Mouse (Mus musculus) hindbrain, embryonic 15.5 days (tissue): ENCODE results near the gene Lrmda. TPM values are rescaled to one million over a fixed set of nuclear protein-coding genes. Genes with fewer than 3 reads are reported as not detected.

Experiments used
- ATAC-seq: fragments of 200-750 bp; cut with Nextera tagmentation; 2 replicates; pipeline ENCODE4 v1.8.0; 2017; ENCODE audit warnings: low read depth, moderate number of reproducible peaks, moderate TSS enrichment; ENCODE audit not compliant: low FRiP score
- H3K27ac ChIP-seq: fragments of 300-500 bp; sonication (generic); replicated peaks from 2 replicates; pipeline ENCODE4 v1.5.1; 2015; ENCODE audit warnings: mild to moderate bottlenecking, inconsistent platforms
- H3K27me3 ChIP-seq: fragments of 300-500 bp; sonication (generic); 2 replicates; pipeline ENCODE4 v1.6.1; 2015; ENCODE audit warnings: control low read depth, inconsistent platforms
- H3K36me3 ChIP-seq: fragments of 300-500 bp; sonication (generic); 2 replicates; pipeline ENCODE4 v1.6.1; 2015; ENCODE audit warnings: control low read depth, inconsistent platforms
- H3K4me1 ChIP-seq: fragments of 300-500 bp; sonication (generic); replicated peaks from 2 replicates; pipeline ENCODE4 v1.6.1; 2015; ENCODE audit warnings: control low read depth, inconsistent platforms
- H3K4me2 ChIP-seq: fragments of 300-500 bp; sonication (generic); 2 replicates; pipeline ENCODE4 v1.6.1; 2015; ENCODE audit warnings: moderate library complexity, mild to moderate bottlenecking, inconsistent platforms
- H3K4me3 ChIP-seq: fragments of 300-500 bp; sonication (generic); 2 replicates; pipeline ENCODE4 v1.5.1; 2015; ENCODE audit warnings: mild to moderate bottlenecking, inconsistent platforms
- H3K9ac ChIP-seq: fragments of 300-500 bp; sonication (generic); 2 replicates; pipeline ENCODE4 v1.6.1; 2015; ENCODE audit warnings: inconsistent platforms
- H3K9me3 ChIP-seq: fragments of 300-500 bp; sonication (generic); 2 replicates; pipeline ENCODE4 v1.6.1; 2016; ENCODE audit warnings: control low read depth, inconsistent platforms
- WGBS: fragments of 180-500 bp; shearing (Covaris S2); methylation state at CpG from one replicate; pipeline ENCODE4 v1.1.7; 2015; 5-methylcytosine and 5-hydroxymethylcytosine counted together
- polyA plus RNA-seq: library from polyadenylated mRNA; unstranded; fragments of >200 nt; fragmentation: Nextera tagmentation; extraction: Ambion mirVana; gene quantifications from 2 replicates; pipeline ENCODE4 v1.2.1, GENCODE M21; 2015

The Lrmda gene
- polyA plus RNA-seq, 1 experiment from 2014 or later = 0.23 TPM

DNA sequence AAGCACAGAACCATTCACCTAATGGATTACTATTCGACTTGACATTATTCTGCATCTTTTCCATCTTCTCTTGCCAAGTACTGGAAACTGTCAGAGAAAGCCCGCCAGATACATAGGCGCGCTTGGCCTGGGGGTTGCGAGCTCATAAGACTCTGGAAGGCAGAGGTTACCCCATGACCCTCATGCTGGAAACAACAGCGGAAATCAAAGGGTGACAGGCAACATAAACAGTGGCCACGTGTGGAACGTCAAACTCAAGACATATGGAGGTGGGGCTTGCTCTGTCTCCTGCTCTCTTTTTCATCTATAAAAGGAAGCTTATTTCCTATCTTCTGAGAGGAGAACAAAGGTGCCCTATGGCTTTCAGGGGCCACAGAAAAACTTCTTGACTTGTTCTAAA lies 351.6 kb downstream of the Lrmda start:
- H3K9ac ChIP-seq = no peak overlapping the region
- H3K27me3 ChIP-seq = no peaks in the 10 kb centered on the region
- H3K36me3 ChIP-seq = no peaks in the 10 kb centered on the region
- H3K27ac ChIP-seq = no peak overlapping the region
- no peak overlapping the region for H3K4me3 ChIP-seq
- no peak for ATAC-seq
- H3K4me2 ChIP-seq = no peak overlapping the region
- H3K9me3 ChIP-seq = no peaks in the 10 kb centered on the region
- H3K4me1 ChIP-seq = no peaks in the 10 kb centered on the region
- WGBS = 74% methylated on average over 8 of the region's 8 CpGs

DNA sequence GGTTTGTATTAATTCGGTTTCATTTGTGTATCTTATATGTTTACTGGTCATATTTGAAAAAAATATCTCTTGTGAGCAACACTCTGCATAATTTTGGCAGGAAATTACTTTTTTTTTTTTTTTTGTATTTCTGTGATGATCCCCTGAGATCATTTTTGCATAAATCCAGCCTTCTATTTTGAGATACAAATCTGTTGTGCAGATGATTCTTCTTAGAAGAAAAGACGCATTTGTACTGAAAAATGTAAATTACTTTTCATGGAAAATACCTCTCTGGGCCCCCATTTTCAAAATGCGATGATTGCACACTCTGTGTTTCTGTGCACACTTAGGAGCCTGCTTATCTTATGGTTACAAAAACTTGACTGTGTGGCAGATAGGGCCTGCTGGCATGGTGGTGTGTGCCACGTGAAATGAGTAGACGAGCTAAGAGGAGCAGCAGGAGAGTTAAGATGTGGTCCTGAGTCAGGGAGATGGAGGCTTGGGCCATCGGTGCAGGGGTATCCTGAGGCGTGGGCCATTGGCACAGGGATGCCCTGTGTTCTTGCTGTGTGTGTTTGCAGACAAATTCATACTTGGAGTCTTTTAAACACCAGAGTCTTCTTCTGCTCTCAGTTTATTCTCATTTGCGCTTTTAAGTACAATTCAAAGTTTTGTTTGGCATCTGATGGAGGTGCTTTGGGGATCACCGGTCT lies 353.3 kb downstream of the Lrmda start:
- Histone ChIP-seq H3K27ac (no peak overlapping the region), H3K9ac (no peak overlapping the region), H3K36me3 (no peaks in the 10 kb centered on the region), H3K27me3 (no peaks in the 10 kb centered on the region), H3K9me3 (no peaks in the 10 kb centered on the region), H3K4me2 (no peak overlapping the region), H3K4me1 (no peaks in the 10 kb centered on the region), H3K4me3 (no peak overlapping the region)
- ATAC-seq = no peak
- 87% methylated on average over 9 of the region's 9 CpGs for WGBS

DNA sequence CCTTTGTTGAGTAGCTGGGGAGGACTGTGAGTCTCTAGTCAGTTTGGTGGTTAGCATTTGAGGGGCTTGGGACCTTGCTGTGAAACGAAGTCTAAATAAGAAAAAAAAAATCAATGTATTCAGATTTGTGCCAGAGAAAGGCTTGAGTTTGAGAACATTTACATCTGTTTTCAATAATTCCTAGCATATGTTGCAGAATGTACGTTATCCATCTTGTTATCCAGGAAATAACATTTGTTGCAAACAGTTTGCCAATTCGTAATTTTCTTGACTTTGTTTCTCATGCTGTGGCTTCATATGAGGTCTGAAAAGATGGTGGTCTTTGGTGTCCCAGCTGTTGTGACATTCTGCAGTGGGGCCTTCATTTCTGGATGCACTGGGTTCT lies 353.8 kb downstream of the Lrmda start:
- ATAC-seq = no peak
- no peaks in the 10 kb centered on the region for H3K36me3 ChIP-seq
- H3K4me3 ChIP-seq = no peak overlapping the region
- no peak overlapping the region for H3K4me2 ChIP-seq
- no peaks in the 10 kb centered on the region for H3K27me3 ChIP-seq
- H3K9ac ChIP-seq = no peak overlapping the region
- 86% methylated on average over 3 of the region's 3 CpGs for WGBS
- H3K27ac ChIP-seq = no peak overlapping the region
- H3K9me3 ChIP-seq = no peaks in the 10 kb centered on the region
- H3K4me1 ChIP-seq = no peaks in the 10 kb centered on the region

DNA sequence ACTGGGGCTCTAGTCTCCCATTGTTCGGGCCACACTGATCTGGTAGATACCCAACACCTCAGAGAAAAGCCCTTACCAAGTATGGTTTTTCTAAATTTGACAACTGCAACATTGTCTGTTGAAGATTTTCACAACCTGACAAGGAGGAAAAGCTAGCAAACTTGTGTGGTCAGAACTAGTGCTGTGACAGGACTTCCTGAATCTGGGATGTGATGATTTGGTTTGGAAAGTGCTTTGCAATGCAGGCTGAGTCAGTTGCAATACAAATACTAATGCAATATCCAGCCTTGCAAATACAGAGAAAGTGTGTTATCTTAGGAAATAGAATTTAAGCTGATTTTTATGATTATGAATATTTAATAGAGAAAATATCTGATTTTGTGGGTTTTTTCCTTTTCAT lies 357.6 kb downstream of the Lrmda start:
- ATAC-seq = no peak
- H3K9me3 ChIP-seq = no peaks in the 10 kb centered on the region
- H3K27me3 ChIP-seq = no peaks in the 10 kb centered on the region
- H3K4me3 ChIP-seq = no peak overlapping the region
- H3K36me3 ChIP-seq = no peaks in the 10 kb centered on the region
- no peak overlapping the region for H3K9ac ChIP-seq
- 89% methylated on average over 1 of the region's 1 CpGs for WGBS
- H3K27ac ChIP-seq = no peak overlapping the region
- no peaks in the 10 kb centered on the region for H3K4me1 ChIP-seq
- no peak overlapping the region for H3K4me2 ChIP-seq

DNA sequence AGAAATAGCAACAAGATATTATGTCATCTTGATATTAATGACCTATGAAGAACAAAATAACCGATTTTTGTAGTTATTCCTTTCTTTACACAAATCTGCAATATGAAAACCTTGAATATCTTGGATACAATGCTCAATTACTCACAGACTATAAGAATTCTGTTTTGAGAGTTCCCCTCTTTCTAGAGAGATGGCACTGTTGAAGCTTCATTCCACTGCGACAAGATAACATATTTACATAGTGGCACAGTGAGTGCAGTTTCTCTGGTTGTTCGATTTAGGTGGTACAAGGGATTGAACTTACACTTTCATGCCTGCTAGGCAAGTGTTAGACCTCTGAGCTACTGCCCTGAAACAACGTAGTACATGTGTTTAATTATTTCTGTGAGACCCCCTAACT lies 362.6 kb downstream of the Lrmda start:
- 81% methylated on average over 4 of the region's 4 CpGs for WGBS
- no peaks in the 10 kb centered on the region for H3K4me1 ChIP-seq
- ATAC-seq = no peak

DNA sequence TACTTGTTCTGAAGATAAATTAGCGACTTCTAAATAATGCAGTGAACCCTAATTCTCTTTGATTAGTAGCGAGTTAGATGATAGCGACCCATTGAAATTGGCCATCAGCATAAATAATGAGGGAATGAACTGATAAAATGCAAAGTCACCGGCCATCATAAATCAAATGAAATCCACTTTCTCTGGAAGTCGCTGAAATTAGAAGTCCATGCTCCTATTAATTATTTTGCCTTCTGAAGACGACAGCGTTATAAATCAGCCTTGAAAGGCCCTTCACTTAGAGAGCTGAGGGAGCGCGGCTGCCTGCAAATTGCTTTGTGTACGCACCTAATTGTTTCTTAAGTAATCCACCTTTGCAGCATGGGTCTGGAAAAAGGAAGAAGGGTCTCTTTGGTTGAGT lies 374.1 kb downstream of the Lrmda start:
- Histone ChIP-seq H3K27me3 (no peaks in the 10 kb centered on the region), H3K27ac (no peak overlapping the region), H3K4me1 (no peaks in the 10 kb centered on the region), H3K4me2 (no peak overlapping the region), H3K9me3 (no peaks in the 10 kb centered on the region), H3K36me3 (no peaks in the 10 kb centered on the region), H3K9ac (no peak overlapping the region), H3K4me3 (no peak overlapping the region)
- WGBS = 55% methylated on average over 10 of the region's 10 CpGs
- no peak for ATAC-seq

More for the DNA sequence above, 362.6 kb downstream of the Lrmda start:
- H3K4me2 ChIP-seq = no peak overlapping the region
- no peaks in the 10 kb centered on the region for H3K27me3 ChIP-seq
- H3K9me3 ChIP-seq = no peaks in the 10 kb centered on the region
- H3K4me3 ChIP-seq = no peak overlapping the region
- no peak overlapping the region for H3K27ac ChIP-seq
- H3K9ac ChIP-seq = no peak overlapping the region
- no peaks in the 10 kb centered on the region for H3K36me3 ChIP-seq

DNA sequence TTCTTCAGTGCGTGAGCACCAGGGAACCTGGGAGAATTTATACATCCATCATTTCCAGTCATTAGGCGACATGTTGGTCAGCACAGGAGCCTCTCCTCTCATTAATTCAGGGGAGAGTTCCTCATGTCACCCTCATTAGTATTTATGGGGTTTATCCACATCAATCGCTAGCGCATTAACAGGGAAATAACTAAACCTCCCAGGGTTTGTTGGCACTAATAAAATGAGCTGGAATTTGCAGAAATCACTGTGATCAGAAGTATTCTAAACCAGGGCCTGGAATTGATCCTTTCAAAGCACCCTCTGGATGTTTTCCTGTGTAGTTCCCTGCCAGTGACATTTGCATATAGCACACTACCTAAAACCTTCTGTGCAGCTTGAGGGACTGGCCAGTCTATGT lies 382.9 kb downstream of the Lrmda start:
- ATAC-seq = no peak
- no peaks in the 10 kb centered on the region for H3K27me3 ChIP-seq
- H3K36me3 ChIP-seq = no peaks in the 10 kb centered on the region
- H3K4me1 ChIP-seq = peaks cover 11% of the 10 kb centered on the region
- H3K9me3 ChIP-seq = no peaks in the 10 kb centered on the region
- H3K9ac ChIP-seq = no peak overlapping the region
- WGBS = 49% methylated on average over 4 of the region's 4 CpGs
- no peak overlapping the region for H3K4me2 ChIP-seq
- H3K4me3 ChIP-seq = no peak overlapping the region
- no peak overlapping the region for H3K27ac ChIP-seq

DNA sequence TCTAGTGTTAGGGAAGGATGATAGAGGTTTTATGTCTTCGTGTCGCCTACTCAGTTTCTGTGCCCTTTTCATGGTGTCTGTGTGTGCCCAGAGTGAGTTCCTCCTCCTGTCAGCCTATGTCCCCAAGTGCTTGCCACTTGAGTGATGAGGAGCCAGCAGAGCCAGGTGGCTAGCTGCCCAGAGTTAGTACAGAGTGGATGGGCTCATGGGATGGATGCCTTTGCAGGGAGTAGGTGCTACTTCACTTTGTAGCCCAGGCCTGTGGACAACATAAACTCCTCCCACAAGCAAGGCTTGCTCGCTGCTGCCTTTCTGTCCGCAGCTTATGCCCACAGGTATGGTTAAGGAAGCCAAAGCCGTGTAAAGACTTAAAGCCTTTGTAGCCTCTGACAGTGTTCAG lies 387.1 kb downstream of the Lrmda start:
- Histone ChIP-seq H3K4me3 (no peak overlapping the region), H3K4me2 (no peak overlapping the region), H3K36me3 (no peaks in the 10 kb centered on the region), H3K4me1 (peaks cover 11% of the 10 kb centered on the region), H3K9me3 (no peaks in the 10 kb centered on the region), H3K9ac (no peak overlapping the region), H3K27ac (no peak overlapping the region), H3K27me3 (no peaks in the 10 kb centered on the region)
- 77% methylated on average over 5 of the region's 5 CpGs for WGBS
- ATAC-seq = no peak

DNA sequence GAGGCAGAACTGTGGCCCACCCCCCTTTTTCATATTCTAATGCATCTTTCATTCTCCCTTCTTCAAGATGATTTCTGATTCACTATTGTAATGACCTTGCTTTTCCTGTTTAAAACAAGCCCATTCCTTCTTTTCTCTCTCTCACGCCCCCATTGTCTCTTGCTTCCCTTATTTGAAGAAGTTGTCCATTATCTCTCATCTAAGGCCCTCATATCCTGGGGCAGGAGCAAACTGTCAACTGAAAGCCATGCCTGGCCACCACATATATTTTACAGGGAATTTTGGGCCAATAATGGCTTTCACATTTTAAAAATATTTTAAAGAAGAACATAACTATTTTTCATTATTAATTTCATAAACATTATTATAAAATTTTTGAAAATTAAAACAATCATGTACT lies 391.3 kb downstream of the Lrmda start:
- 86% methylated on average over 1 of the region's 1 CpGs for WGBS
- H3K4me1 ChIP-seq = 0 out of 2 replicates have a peak, but pooled peaks cover 5% of the 10 kb centered on the region
- H3K9ac ChIP-seq = no peak overlapping the region
- H3K4me2 ChIP-seq = no peak overlapping the region
- no peaks in the 10 kb centered on the region for H3K27me3 ChIP-seq
- H3K4me3 ChIP-seq = no peak overlapping the region
- H3K27ac ChIP-seq = no peak overlapping the region
- no peaks in the 10 kb centered on the region for H3K36me3 ChIP-seq
- H3K9me3 ChIP-seq = no peaks in the 10 kb centered on the region
- no peak for ATAC-seq

DNA sequence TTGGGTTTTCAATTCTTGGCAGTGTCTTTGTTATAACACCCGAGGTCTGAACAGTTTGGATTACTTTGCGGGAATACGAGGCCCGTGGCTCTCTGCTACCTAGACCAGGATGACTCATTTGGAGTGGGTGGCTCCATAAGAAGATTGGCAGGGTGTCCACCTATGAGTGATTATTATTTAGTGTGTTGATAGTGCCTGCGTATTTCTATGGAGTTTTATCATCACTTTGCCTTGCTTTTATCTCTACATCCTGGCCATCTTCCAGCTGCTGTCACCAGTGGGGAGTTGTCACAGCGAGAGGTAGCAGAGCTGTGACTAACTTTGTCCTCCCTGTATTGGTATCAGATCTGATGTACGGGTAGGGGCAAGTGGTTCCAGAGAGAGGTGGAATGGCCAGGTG lies 393.7 kb downstream of the Lrmda start:
- no peak overlapping the region for H3K27ac ChIP-seq
- ATAC-seq = no peak
- H3K9ac ChIP-seq = no peak overlapping the region
- 79% methylated on average over 7 of the region's 7 CpGs for WGBS
- H3K36me3 ChIP-seq = no peaks in the 10 kb centered on the region
- H3K9me3 ChIP-seq = no peaks in the 10 kb centered on the region
- H3K4me2 ChIP-seq = no peak overlapping the region
- H3K4me3 ChIP-seq = no peak overlapping the region
- H3K4me1 ChIP-seq = no peaks in the 10 kb centered on the region
- H3K27me3 ChIP-seq = no peaks in the 10 kb centered on the region

DNA sequence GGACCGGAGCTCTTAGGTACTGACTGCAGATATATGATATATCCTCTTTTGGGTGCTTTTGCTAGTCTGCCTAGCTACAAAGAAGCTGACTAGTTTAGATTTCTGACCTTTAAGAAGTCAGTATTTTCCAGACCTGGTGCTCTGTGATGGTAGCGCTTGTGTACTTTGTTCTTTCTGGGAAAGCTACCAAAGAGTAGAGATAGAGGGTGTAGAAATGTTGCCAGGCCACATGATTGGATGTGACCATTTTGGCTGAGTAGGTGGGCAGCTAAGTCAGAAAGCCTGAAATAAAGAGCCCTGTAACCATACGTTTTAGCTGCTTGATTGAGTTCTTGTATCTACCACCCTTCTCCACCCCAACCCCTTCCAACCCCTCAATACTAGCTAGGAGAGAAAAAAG lies 398.2 kb downstream of the Lrmda start:
- Histone ChIP-seq H3K9me3 (no peaks in the 10 kb centered on the region), H3K27ac (no peak overlapping the region), H3K4me2 (no peak overlapping the region), H3K9ac (no peak overlapping the region), H3K36me3 (no peaks in the 10 kb centered on the region), H3K27me3 (no peaks in the 10 kb centered on the region), H3K4me1 (no peaks in the 10 kb centered on the region), H3K4me3 (no peak overlapping the region)
- WGBS = 86% methylated on average over 3 of the region's 3 CpGs
- no peak for ATAC-seq

DNA sequence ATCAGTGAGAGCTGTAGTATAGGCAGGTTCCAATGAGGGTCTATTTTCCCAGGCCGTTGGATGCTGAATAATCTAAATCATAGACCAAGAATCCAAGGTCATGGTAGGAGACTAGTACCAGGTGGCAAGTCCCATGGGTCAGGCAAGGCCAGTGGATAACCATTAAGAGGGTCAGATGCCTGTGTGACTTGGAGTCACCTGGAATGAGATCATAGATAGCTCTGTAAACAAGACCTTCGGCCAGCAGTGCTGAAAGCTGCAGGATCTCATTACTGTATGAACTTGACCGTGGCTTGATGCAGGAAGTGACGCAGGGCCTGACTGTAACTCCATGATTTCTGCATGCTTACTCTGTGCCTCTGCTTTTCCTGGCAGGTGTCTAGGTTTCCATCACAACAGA lies 402.2 kb downstream of the Lrmda start:
- no peak overlapping the region for H3K4me2 ChIP-seq
- H3K4me1 ChIP-seq = no peaks in the 10 kb centered on the region
- H3K4me3 ChIP-seq = no peak overlapping the region
- ATAC-seq = no peak
- H3K36me3 ChIP-seq = no peaks in the 10 kb centered on the region
- no peaks in the 10 kb centered on the region for H3K9me3 ChIP-seq
- H3K27me3 ChIP-seq = no peaks in the 10 kb centered on the region
- 83% methylated on average over 4 of the region's 4 CpGs for WGBS
- no peak overlapping the region for H3K9ac ChIP-seq
- no peak overlapping the region for H3K27ac ChIP-seq

DNA sequence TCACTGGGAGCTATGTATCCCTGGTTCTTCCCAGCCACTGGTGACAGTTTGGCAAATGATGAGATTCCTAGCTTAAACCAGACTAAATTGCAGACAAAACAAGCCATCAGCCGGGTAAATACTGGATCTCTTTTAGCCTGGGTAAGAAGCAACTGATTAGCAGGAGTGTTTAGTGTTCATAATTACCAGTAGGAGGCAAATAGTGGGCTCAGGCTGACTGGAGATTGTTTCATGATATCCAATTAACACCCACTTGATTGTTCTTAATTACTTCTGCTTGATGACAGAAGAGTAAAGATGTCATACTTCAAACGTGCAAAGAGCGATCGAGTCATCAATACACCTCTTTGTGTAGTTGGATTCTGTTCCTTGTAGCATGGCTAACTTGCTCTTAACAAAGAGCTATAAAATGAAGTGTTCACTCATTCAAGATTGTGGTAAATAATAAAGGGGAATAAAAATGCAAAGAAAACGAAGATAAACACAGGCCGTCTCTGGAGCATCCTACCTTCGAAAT lies 405.6 kb downstream of the Lrmda start:
- Histone ChIP-seq H3K4me3 (no peak overlapping the region), H3K4me2 (no peak overlapping the region), H3K9me3 (no peaks in the 10 kb centered on the region), H3K27me3 (no peaks in the 10 kb centered on the region), H3K36me3 (no peaks in the 10 kb centered on the region), H3K4me1 (no peaks in the 10 kb centered on the region), H3K27ac (no peak overlapping the region), H3K9ac (no peak overlapping the region)
- ATAC-seq = no peak
- 71% methylated on average over 7 of the region's 7 CpGs for WGBS
